Mouse (Mus musculus): ENCODE measurements at regions not wholly inside any gene's neighbourhood (a gene's known extent, or its start where the extent isn't known, plus 50 kb on each side); places are given as distances from the start of the nearest gene placed in this dataset.
A peak's percentile ranks its signal among the peaks of the same experiment; 100 is the strongest.

DNA sequence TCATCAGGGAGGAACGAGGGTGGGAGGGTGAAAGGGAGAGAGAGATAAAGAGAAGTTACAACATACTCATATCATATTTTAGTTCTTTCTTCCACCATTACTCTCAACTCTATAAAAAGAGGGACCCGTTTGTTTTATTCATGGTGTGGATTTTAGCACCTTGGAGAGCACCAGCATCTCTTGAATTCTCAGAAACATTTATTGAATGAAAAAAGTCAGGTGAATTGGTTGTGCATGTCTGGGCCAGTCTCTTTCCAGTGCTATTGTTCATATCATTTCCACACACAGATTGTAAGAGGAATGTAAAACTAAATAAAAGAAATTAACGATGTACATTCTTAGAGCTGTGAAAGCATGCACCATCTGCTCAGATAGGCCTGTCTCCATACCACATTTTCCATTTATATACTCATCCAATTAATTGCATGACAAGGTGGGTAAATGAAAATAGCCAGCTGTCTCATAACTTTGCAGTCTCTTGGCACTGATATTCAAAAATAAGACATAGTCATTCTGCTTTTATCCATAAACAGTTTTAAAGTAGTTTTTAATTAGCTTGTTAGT lies 1603.8 kb upstream of the Slc10a2 start:
- Histone ChIP-seq H3K27me3 (ENCODE audit: control insufficient read depth, insufficient read depth, low read length) (no peaks in the 10 kb centered on the region), H3K27ac (ENCODE audit: control insufficient read depth, insufficient read depth, low read depth, low read length) (no peak overlapping the region), H3K36me3 (ENCODE audit: control insufficient read depth, insufficient read depth, low read length) (no peaks in the 10 kb centered on the region), H3K4me1 (ENCODE audit: control insufficient read depth, insufficient read depth, low read length) (no peaks in the 10 kb centered on the region), H3K4me3 (ENCODE audit: control insufficient read depth, low read depth, low read length) (no peak overlapping the region)
- TF ChIP-seq POLR2A (IDR thresholded peaks at IDR 0.05; ENCODE audit: control insufficient read depth, low read depth, low read length) = no peak
- no peak for TF ChIP-seq CTCF (IDR thresholded peaks at IDR 0.05; ENCODE audit: control insufficient read depth, insufficient read depth, insufficient replicate concordance, low read depth, low read length)

DNA sequence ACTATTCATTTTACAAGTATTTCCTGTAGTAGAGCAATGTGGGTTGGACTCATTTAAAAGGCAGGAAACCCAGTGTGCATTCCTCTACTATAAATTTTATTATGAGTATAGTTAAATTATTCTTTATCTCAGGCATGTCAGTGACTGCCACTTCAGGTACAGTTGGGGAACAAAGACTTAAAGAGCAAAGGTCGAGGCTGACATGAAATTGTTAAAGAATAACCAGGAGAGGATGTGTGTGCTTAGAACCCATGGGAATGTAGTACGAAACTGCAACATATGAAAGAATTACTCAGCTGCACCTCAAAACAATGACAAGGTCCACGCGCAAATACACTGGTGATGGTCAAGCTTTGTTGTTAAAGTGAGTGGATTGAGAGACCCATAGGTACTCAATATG lies 1583.4 kb upstream of the Slc10a2 start:
- H3K27me3 ChIP-seq (ENCODE audit: control insufficient read depth, insufficient read depth, low read length) = no peaks in the 10 kb centered on the region
- TF ChIP-seq CTCF (IDR thresholded peaks at IDR 0.05; ENCODE audit: control insufficient read depth, insufficient read depth, insufficient replicate concordance, low read depth, low read length) (no peak), POLR2A (IDR thresholded peaks at IDR 0.05; ENCODE audit: control insufficient read depth, low read depth, low read length) (no peak)
- no peaks in the 10 kb centered on the region for H3K4me1 ChIP-seq (ENCODE audit: control insufficient read depth, insufficient read depth, low read length)
- no peak overlapping the region for H3K4me3 ChIP-seq (ENCODE audit: control insufficient read depth, low read depth, low read length)
- H3K36me3 ChIP-seq (ENCODE audit: control insufficient read depth, insufficient read depth, low read length) = no peaks in the 10 kb centered on the region
- peak overlapping the region; percentile 53; the same call in 1 of the 2 replicates for H3K27ac ChIP-seq (ENCODE audit: control insufficient read depth, insufficient read depth, low read depth, low read length)

DNA sequence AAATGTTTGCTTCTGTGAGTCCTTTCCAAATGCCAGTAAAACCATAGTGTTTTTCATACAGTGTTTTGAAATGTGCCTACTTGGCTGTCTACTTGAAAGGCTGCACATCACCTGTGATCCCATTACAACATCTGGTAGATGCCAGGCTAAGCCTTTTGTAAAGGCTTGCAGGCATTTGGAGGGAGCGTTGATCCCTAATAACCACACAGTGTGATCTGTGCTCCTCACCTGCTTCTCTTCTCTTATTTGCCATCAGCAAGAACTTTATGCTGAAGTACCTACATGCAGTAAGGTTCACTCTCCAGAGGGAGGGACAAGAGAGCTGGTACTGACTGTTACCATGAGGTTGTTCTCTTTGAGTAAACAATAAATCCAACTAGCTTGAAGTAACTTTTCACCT lies 1553.7 kb upstream of the Slc10a2 start:
- TF ChIP-seq POLR2A (IDR thresholded peaks at IDR 0.05; ENCODE audit: control insufficient read depth, low read depth, low read length) = no peak
- TF ChIP-seq CTCF (IDR thresholded peaks at IDR 0.05; ENCODE audit: control insufficient read depth, insufficient read depth, insufficient replicate concordance, low read depth, low read length) = no peak
- H3K27me3 ChIP-seq (ENCODE audit: control insufficient read depth, insufficient read depth, low read length) = no peaks in the 10 kb centered on the region

DNA sequence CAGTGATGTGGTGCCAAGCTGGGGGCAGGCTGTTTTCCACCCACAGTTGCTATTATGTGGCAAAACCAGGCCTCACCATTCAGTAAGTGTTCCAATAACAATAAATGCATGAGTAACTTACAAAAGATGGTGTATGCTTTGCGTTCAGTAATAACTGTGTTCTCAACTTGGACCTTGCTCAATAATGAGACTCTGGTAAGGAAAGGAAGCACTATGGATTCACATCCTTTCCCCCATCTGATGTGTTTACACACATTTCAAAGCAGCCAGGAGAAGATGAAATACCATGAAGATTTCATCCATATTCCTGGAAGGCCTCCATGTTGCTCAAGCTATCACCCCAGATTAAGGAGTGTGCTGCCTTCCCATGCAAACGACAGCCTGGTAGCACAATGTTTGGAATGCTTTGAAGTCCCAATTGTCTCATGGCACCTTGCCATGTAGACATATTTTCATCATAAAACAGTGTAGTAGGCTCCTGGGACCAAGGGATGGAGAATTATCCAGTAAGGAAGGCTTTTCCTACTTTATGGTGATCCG lies 1552.4 kb upstream of the Slc10a2 start:
- TF ChIP-seq CTCF (IDR thresholded peaks at IDR 0.05; ENCODE audit: control insufficient read depth, insufficient read depth, insufficient replicate concordance, low read depth, low read length) (no peak), POLR2A (IDR thresholded peaks at IDR 0.05; ENCODE audit: control insufficient read depth, low read depth, low read length) (no peak)

More for the DNA sequence above, 1553.7 kb upstream of the Slc10a2 start:
- no peak overlapping the region for H3K4me3 ChIP-seq (ENCODE audit: control insufficient read depth, low read depth, low read length)
- H3K27ac ChIP-seq (ENCODE audit: control insufficient read depth, insufficient read depth, low read depth, low read length) = no peak overlapping the region
- H3K36me3 ChIP-seq (ENCODE audit: control insufficient read depth, insufficient read depth, low read length) = no peaks in the 10 kb centered on the region
- no peaks in the 10 kb centered on the region for H3K4me1 ChIP-seq (ENCODE audit: control insufficient read depth, insufficient read depth, low read length)

DNA sequence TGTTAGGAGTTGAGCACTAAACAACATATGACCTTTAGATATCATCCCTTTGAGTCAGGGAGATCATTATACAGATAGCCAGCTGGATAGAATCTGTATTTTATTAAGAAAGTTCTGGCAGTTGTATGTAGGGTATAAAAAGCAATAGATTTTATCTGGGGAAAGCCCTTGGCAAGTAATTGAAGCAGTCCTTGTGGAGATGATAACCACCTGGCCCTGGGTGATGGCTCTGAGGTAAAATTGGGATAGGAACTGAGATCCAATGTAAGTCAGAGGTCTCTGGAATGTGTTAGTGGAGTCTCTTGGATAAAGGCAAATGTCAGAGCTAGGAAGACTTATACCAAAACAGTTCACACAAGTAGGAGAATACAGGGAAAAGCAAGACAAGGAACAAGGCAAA lies 1547.0 kb upstream of the Slc10a2 start:
- TF ChIP-seq CTCF (IDR thresholded peaks at IDR 0.05; ENCODE audit: control insufficient read depth, insufficient read depth, insufficient replicate concordance, low read depth, low read length) = no peak
- TF ChIP-seq POLR2A (IDR thresholded peaks at IDR 0.05; ENCODE audit: control insufficient read depth, low read depth, low read length) = no peak
- Histone ChIP-seq H3K4me1 (ENCODE audit: control insufficient read depth, insufficient read depth, low read length) (no peaks in the 10 kb centered on the region), H3K36me3 (ENCODE audit: control insufficient read depth, insufficient read depth, low read length) (no peaks in the 10 kb centered on the region), H3K27me3 (ENCODE audit: control insufficient read depth, insufficient read depth, low read length) (no peaks in the 10 kb centered on the region), H3K4me3 (ENCODE audit: control insufficient read depth, low read depth, low read length) (no peak overlapping the region), H3K27ac (ENCODE audit: control insufficient read depth, insufficient read depth, low read depth, low read length) (no peak overlapping the region)

More for the DNA sequence above, 1552.4 kb upstream of the Slc10a2 start:
- Histone ChIP-seq H3K36me3 (ENCODE audit: control insufficient read depth, insufficient read depth, low read length) (no peaks in the 10 kb centered on the region), H3K27ac (ENCODE audit: control insufficient read depth, insufficient read depth, low read depth, low read length) (no peak overlapping the region), H3K27me3 (ENCODE audit: control insufficient read depth, insufficient read depth, low read length) (no peaks in the 10 kb centered on the region), H3K4me3 (ENCODE audit: control insufficient read depth, low read depth, low read length) (no peak overlapping the region), H3K4me1 (ENCODE audit: control insufficient read depth, insufficient read depth, low read length) (no peaks in the 10 kb centered on the region)

DNA sequence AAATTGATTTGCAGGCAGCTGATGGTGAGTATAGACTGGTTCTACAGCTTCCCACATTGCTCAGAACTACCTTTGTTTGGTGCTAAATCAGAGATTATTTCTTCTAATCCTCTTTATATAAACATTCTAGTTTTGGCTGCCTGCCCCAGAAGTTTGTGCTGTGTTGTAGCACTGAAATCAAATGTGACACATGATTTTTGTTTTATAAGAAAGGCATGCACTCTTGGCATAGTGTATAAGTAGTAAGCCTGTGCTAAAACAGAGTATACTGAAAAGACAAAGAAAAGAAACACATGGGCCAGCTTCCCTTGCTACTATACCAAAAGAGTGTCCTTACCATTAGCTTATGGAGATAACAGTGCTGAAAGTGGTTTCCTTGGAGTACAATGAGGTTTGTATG lies 1542.9 kb upstream of the Slc10a2 start:
- TF ChIP-seq POLR2A (IDR thresholded peaks at IDR 0.05; ENCODE audit: control insufficient read depth, low read depth, low read length) = no peak
- no peak for TF ChIP-seq CTCF (IDR thresholded peaks at IDR 0.05; ENCODE audit: control insufficient read depth, insufficient read depth, insufficient replicate concordance, low read depth, low read length)

DNA sequence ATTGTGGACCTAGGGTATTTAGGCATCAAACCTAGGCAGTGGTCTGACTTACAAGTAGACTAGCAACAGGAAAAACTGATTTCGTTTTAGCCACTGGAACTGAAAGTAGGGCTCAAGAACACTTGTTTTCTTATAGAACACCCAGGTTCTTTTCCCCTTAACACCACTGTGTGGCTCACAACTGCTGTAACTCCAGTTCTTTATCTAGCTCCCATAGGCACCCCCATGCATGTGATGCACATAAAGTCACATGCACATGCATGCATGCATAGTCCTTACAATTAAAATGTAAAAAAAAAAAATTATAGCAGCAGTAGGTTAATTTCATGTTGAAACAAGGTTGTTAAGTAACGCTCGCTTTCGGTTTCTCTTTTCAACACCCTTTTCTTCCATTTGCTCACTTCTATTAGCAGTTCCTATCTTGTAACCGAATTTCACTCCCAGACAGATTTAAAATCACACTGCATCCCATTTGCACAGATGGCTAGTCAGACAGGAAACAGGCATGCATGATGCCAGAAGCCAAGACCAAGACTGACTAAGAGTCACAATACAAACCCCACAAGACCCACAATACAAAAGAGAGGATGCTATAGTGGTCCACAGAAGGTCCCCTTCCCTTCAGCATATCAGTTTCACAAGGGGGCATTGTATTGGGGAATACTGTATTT lies 1540.3 kb upstream of the Slc10a2 start:
- no peaks in the 10 kb centered on the region for H3K27me3 ChIP-seq (ENCODE audit: control insufficient read depth, insufficient read depth, low read length)
- no peaks in the 10 kb centered on the region for H3K4me1 ChIP-seq (ENCODE audit: control insufficient read depth, insufficient read depth, low read length)
- no peak overlapping the region for H3K4me3 ChIP-seq (ENCODE audit: control insufficient read depth, low read depth, low read length)
- no peak overlapping the region for H3K27ac ChIP-seq (ENCODE audit: control insufficient read depth, insufficient read depth, low read depth, low read length)
- TF ChIP-seq CTCF (IDR thresholded peaks at IDR 0.05; ENCODE audit: control insufficient read depth, insufficient read depth, insufficient replicate concordance, low read depth, low read length) = no peak
- no peak for TF ChIP-seq POLR2A (IDR thresholded peaks at IDR 0.05; ENCODE audit: control insufficient read depth, low read depth, low read length)
- H3K36me3 ChIP-seq (ENCODE audit: control insufficient read depth, insufficient read depth, low read length) = no peaks in the 10 kb centered on the region

More for the DNA sequence above, 1542.9 kb upstream of the Slc10a2 start:
- H3K27ac ChIP-seq (ENCODE audit: control insufficient read depth, insufficient read depth, low read depth, low read length) = no peak overlapping the region
- no peak overlapping the region for H3K4me3 ChIP-seq (ENCODE audit: control insufficient read depth, low read depth, low read length)
- H3K27me3 ChIP-seq (ENCODE audit: control insufficient read depth, insufficient read depth, low read length) = no peaks in the 10 kb centered on the region
- H3K36me3 ChIP-seq (ENCODE audit: control insufficient read depth, insufficient read depth, low read length) = no peaks in the 10 kb centered on the region
- H3K4me1 ChIP-seq (ENCODE audit: control insufficient read depth, insufficient read depth, low read length) = no peaks in the 10 kb centered on the region
